Mouse (Mus musculus) urinary bladder, postnatal 14 days (tissue): ENCODE data around the gene Cnst.
"Not testable (repeated sequence)": the region's sequence is repeated elsewhere in the genome, so short reads cannot be mapped to it uniquely, and the experiment has no call there.

Source experiments
- DNase-seq: peaks from one replicate; pipeline ENCODE4 v3.0.0; 2021; ENCODE audit warnings: low spot score

Gene Cnst

GRCm38 (mm10) chr1:179645101-179645979, 99.2 kb downstream of the Cnst start:
- peak; percentile 81 for DNase-seq

- DNase-seq, result no peak
These were observed 99.8 kb downstream of the Cnst start for GRCm38 (mm10) chr1:179645980-179646268.

- not testable (repeated sequence) for DNase-seq
These were observed 102.5 kb downstream of the Cnst start for GRCm38 (mm10) chr1:179648678-179649077.

- DNase-seq, result no peak
These were observed 103.2 kb downstream of the Cnst start for GRCm38 (mm10) chr1:179649324-179649723.

- DNase-seq, result no peak
These were observed 104.1 kb downstream of the Cnst start for GRCm38 (mm10) chr1:179650284-179650683.

GRCm38 (mm10) chr1:179651224-179651623, 105.1 kb downstream of the Cnst start:
- no peak for DNase-seq

- no peak for DNase-seq
These were observed 116.9 kb downstream of the Cnst start for GRCm38 (mm10) chr1:179663065-179663464.

- no peak for DNase-seq
These were observed 118.2 kb downstream of the Cnst start for GRCm38 (mm10) chr1:179664309-179664930.

GRCm38 (mm10) chr1:179666971-179667370, 120.8 kb downstream of the Cnst start:
- DNase-seq, result no peak

GRCm38 (mm10) chr1:179667450-179667849, 121.3 kb downstream of the Cnst start:
- no peak for DNase-seq

GRCm38 (mm10) chr1:179668013-179668805, 122.0 kb downstream of the Cnst start, which contains the start of gene Sccpdh:
TSS of gene Sccpdh (plus strand) at chr1:179668210.
- peak; percentile 92 for DNase-seq

- DNase-seq, result no peak
These were observed 122.8 kb downstream of the Cnst start for GRCm38 (mm10) chr1:179668836-179669537.

GRCm38 (mm10) chr1:179674355-179674754, 128.2 kb downstream of the Cnst start:
- DNase-seq, result no peak

GRCm38 (mm10) chr1:179677031-179677430, 130.9 kb downstream of the Cnst start:
- DNase-seq, result no peak
